Mouse (Mus musculus) hindbrain, embryonic 11.5 days (tissue): Measurements from ENCODE around the gene Ier5. TPM values are rescaled to one million over a fixed set of nuclear protein-coding genes. Genes with fewer than 3 reads are reported as not detected.

Source experiments
- ATAC-seq: fragments of 200-750 bp; cut with Nextera tagmentation; 2 replicates; pipeline ENCODE4 v1.8.0; 2017; ENCODE audit warnings: mild to moderate bottlenecking, moderate TSS enrichment, moderate library complexity; ENCODE audit not compliant: low FRiP score
- DNase-seq: peaks from one replicate; pipeline ENCODE4 v3.0.0-alpha.2; 2015; ENCODE audit warnings: low spot score
- H3K27ac ChIP-seq: fragments of 300-500 bp; sonication (generic); 2 replicates; pipeline ENCODE4 v1.5.1; 2014; ENCODE audit warnings: mild to moderate bottlenecking, low read depth, low read length
- H3K27me3 ChIP-seq: fragments of 300-500 bp; sonication (generic); 2 replicates; pipeline ENCODE4 v1.6.1; 2014; ENCODE audit warnings: mild to moderate bottlenecking, low read length, moderate library complexity, mixed read lengths; ENCODE audit not compliant: control insufficient read depth, insufficient read depth
- H3K36me3 ChIP-seq: fragments of 300-500 bp; sonication (generic); 2 replicates; pipeline ENCODE4 v1.6.1; 2014; ENCODE audit warnings: mild to moderate bottlenecking, low read length, moderate library complexity, mixed read lengths; ENCODE audit not compliant: control insufficient read depth, insufficient read depth
- H3K4me1 ChIP-seq: fragments of 300-500 bp; sonication (generic); replicated peaks from 2 replicates; pipeline ENCODE4 v1.6.1; 2014; ENCODE audit warnings: low read length, mixed read lengths; ENCODE audit not compliant: control insufficient read depth, insufficient read depth
- H3K4me2 ChIP-seq: fragments of 300-500 bp; sonication (generic); replicated peaks from 2 replicates; pipeline ENCODE4 v1.6.1; 2014; ENCODE audit warnings: mild to moderate bottlenecking, low read depth, low read length
- H3K4me3 ChIP-seq: fragments of 300-500 bp; sonication (generic); 2 replicates; pipeline ENCODE4 v1.5.1; 2014; ENCODE audit warnings: low read depth, low read length
- H3K9ac ChIP-seq: fragments of 300-500 bp; sonication (generic); 2 replicates; pipeline ENCODE4 v1.6.1; 2014; ENCODE audit warnings: low read depth, low read length
- H3K9me3 ChIP-seq: fragments of 300-500 bp; sonication (generic); 2 replicates; pipeline ENCODE4 v1.6.1; 2016; ENCODE audit warnings: low read length; ENCODE audit not compliant: control insufficient read depth
- WGBS: fragments of 180-500 bp; shearing (Covaris S2); extraction: QIAGEN DNeasy Blood & Tissue Kit; methylation state at CpG from one replicate; pipeline ENCODE4 v1.1.7; 2014; 5-methylcytosine and 5-hydroxymethylcytosine counted together
- polyA plus RNA-seq: library from polyadenylated mRNA; unstranded; fragments of >200 nt; fragmentation: Nextera tagmentation; extraction: Ambion mirVana; gene quantifications from 2 replicates; pipeline ENCODE4 v1.2.1, GENCODE M21; 2014

Ier5 gene
- polyA plus RNA-seq, 1 experiment from 2014 or later = 12.7 TPM

DNA sequence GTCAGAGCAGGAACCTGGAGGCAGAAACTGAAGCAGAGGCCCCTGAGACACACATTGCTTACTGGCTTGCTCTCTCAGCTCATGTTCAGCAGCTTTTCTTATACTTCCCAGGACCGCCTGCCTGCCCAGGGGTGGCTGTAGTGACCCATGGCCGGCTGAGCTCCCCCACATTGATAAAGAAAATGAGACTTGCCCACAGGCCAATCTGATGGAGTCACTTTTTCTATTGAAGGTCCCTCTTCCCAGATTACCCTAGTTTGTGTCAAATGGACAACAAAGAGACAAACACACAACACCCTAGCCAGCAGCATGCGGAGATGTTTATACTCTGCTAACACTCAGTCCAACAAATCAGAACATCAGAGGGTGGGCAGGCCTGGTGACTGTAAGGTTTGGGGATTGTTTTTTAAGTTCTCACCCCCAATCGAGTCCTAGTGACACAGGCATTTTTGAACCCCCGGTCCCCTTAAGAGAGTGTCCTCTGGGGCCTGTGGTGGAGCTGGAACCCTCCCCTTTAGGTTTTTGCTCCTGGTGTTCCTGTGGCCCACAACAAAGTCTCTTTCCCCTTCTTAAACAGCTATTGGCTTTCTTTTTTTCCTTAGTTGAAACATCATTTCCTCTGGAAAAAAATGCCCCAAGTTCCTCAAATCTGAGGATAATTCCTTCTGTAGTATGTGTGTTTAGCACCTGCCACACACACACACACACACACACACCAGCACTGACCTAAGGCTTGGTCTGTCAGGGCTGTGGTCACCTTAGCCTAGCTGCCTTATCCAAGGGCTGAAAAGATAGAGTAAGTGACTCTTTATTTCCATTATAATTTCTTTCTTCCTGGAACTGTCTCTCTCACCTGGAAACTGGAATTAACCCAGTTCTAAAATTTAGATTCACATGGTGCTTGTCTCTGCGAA lies 41.1 kb downstream of the Ier5 start:
- Histone ChIP-seq H3K4me3 (no peak overlapping the region), H3K4me1 (no peaks in the 10 kb centered on the region), H3K36me3 (no peaks in the 10 kb centered on the region), H3K27me3 (no peaks in the 10 kb centered on the region), H3K27ac (no peak overlapping the region), H3K9ac (no peak overlapping the region), H3K4me2 (no peak overlapping the region), H3K9me3 (no peaks in the 10 kb centered on the region)
- ATAC-seq (no peak), DNase-seq (no peak)
- 72% methylated on average over 6 of the region's 6 CpGs for WGBS

- Histone ChIP-seq H3K4me3 (no peak overlapping the region), H3K27ac (no peak overlapping the region), H3K27me3 (no peaks in the 10 kb centered on the region), H3K9me3 (no peaks in the 10 kb centered on the region), H3K4me2 (no peak overlapping the region), H3K4me1 (no peaks in the 10 kb centered on the region; the same call in none of the 2 replicates), H3K36me3 (no peaks in the 10 kb centered on the region), H3K9ac (no peak overlapping the region)
- WGBS = 91% methylated on average over 1 of the region's 1 CpGs
- DNase-seq (no peak), ATAC-seq (no peak)
Observed at GRCm38 (mm10) chr1:155056166-155056565, 43.3 kb downstream of the Ier5 start.

DNA sequence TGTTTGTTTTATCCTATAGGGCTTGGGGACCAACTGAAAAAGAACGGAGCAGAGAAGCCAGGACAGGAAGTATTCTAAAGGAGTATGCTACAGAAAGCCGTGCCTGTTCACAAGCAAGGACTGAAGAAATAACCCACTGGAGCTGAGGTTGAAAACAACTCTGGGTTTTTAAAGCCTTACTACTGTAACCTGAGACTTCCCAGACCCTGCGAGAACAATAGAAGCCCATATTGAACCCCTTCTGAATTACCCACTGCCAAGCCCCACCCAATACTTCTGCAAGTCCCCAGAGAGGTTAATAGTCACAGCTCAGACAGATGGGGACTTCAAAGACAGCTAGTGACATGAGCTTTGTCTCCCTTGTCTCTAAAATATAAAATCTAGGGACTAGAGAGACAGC lies 44.4 kb downstream of the Ier5 start:
- DNase-seq (no peak), ATAC-seq (no peak)
- Histone ChIP-seq H3K27ac (no peak overlapping the region), H3K4me3 (no peak overlapping the region), H3K27me3 (no peaks in the 10 kb centered on the region), H3K9ac (no peak overlapping the region), H3K4me2 (no peak overlapping the region), H3K9me3 (no peaks in the 10 kb centered on the region), H3K4me1 (peaks cover 2% of the 10 kb centered on the region), H3K36me3 (no peaks in the 10 kb centered on the region)
- 50% methylated on average over 3 of the region's 3 CpGs for WGBS

DNA sequence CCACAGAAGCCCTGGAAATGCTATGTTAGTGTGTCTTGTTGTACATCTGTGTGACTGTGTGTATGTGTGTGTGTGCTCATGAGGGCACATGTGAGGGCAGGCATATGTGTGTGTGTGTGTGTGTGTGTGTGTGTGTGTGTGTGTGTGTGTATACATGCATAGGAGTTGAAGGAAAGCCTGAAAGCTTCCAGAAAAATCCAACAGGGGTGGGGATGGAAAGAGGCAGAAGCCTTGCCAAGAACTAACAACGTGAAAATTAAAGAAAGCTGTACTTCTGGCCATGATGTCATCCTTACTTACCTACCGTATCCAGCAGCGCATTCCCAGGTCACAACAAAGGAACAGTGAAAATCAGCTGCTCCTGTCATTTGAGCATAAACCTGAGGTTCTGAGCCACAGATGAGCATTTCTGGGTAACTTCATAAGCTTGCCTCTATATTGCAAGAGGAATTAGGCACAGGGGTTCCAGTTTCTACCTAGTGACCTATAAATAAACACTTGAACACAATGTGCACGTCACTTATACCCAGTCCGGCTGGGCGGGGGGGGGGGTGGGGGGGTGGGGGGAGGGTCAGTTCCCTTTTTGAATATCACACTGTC lies 45.0 kb downstream of the Ier5 start:
- Histone ChIP-seq H3K4me1 (peaks cover 3% of the 10 kb centered on the region), H3K9me3 (no peaks in the 10 kb centered on the region), H3K27me3 (no peaks in the 10 kb centered on the region), H3K9ac (no peak overlapping the region), H3K27ac (no peak overlapping the region), H3K36me3 (no peaks in the 10 kb centered on the region), H3K4me2 (no peak overlapping the region), H3K4me3 (no peak overlapping the region)
- no peak for ATAC-seq
- DNase-seq = no peak
- 63% methylated on average over 6 of the region's 6 CpGs for WGBS

DNA sequence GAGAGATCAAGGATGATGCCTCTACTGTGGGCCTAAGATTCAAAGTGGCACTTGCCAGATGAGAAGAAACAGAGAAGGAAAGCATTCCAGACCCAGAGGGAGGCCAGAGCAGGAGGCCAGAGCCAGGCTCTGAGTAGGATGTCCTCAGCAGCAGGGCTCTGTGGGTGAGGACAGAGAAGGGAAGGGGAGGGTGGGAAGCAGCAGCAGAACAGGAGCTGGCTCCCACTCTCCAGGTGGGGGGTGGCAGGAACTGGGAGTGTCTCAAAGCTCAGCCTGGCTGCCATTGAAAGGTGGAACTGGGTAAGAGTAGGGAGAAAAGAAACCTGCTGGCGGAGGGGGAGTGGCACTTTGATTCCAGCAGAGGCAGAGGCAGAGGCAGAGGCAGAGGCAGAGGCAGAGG lies 46.1 kb downstream of the Ier5 start:
- H3K4me3 ChIP-seq = no peak overlapping the region
- ATAC-seq (no peak), DNase-seq (no peak)
- WGBS = 80% methylated on average over 1 of the region's 1 CpGs
- H3K36me3 ChIP-seq = no peaks in the 10 kb centered on the region
- no peaks in the 10 kb centered on the region for H3K9me3 ChIP-seq
- H3K27ac ChIP-seq = peak overlapping the region; percentile 69; the same call in 1 of the 2 replicates
- H3K9ac ChIP-seq = no peak overlapping the region
- peaks cover 3% of the 10 kb centered on the region for H3K4me1 ChIP-seq
- no peaks in the 10 kb centered on the region for H3K27me3 ChIP-seq
- H3K4me2 ChIP-seq = no peak overlapping the region

DNA sequence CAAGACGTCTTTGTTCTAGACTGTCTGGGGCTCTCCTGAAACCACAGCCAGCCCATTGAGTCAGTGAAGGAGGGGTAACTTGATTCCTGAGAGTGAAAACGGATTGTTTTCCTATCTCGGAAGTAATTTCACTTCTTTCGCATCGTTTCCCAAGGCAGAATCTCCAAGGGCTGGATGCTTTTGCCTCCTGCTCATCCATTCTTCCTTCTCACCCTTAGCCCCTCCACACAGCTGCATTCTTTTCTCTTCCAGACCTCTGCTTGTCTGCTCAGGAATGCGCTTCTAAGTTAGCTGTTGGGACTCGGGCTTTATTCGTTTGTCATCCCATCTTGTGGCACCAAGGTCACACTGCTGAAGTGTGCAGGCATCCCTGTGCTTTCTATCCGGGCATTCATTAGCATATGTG lies 46.7 kb downstream of the Ier5 start:
- H3K4me3 ChIP-seq = no peak overlapping the region
- no peaks in the 10 kb centered on the region for H3K36me3 ChIP-seq
- 12% methylated on average over 9 of the region's 9 CpGs for WGBS
- no peak overlapping the region for H3K4me2 ChIP-seq
- peak overlapping the region; percentile 69 for H3K27ac ChIP-seq
- H3K9me3 ChIP-seq = no peaks in the 10 kb centered on the region
- no peak for DNase-seq
- peaks cover 3% of the 10 kb centered on the region for H3K4me1 ChIP-seq
- H3K9ac ChIP-seq = no peak overlapping the region
- peak; percentile 52; the same call in 1 of the 2 replicates for ATAC-seq
- H3K27me3 ChIP-seq = no peaks in the 10 kb centered on the region

- Histone ChIP-seq H3K36me3 (no peaks in the 10 kb centered on the region), H3K4me2 (no peak overlapping the region), H3K4me1 (peaks cover 3% of the 10 kb centered on the region), H3K27ac (peak overlapping the region; percentile 69), H3K4me3 (no peak overlapping the region), H3K27me3 (no peaks in the 10 kb centered on the region), H3K9me3 (no peaks in the 10 kb centered on the region), H3K9ac (peak overlapping the region; percentile 25; the same call in 1 of the 2 replicates)
- 17% methylated on average over 4 of the region's 4 CpGs for WGBS
- DNase-seq (no peak), ATAC-seq (peak; percentile 33; the same call in 1 of the 2 replicates)
Observed at GRCm38 (mm10) chr1:155052131-155052760, 47.2 kb downstream of the Ier5 start.

GRCm38 (mm10) chr1:155051701-155052127 lies 47.7 kb downstream of the Ier5 start:
- H3K9me3 ChIP-seq = no peaks in the 10 kb centered on the region
- no peaks in the 10 kb centered on the region for H3K36me3 ChIP-seq
- no peaks in the 10 kb centered on the region for H3K27me3 ChIP-seq
- H3K4me1 ChIP-seq = peaks cover 3% of the 10 kb centered on the region
- ATAC-seq (0 out of 2 replicates have a peak, but pooled peaks have one; percentile 5), DNase-seq (peak; percentile 54)
- H3K4me2 ChIP-seq = no peak overlapping the region
- peak overlapping the region; percentile 69 for H3K27ac ChIP-seq
- whole genome bisulfite sequencing = 26% methylated on average over 10 of the region's 10 CpGs
- H3K9ac ChIP-seq = no peak overlapping the region
- H3K4me3 ChIP-seq = no peak overlapping the region
